Mouse (Mus musculus): ENCODE results near the gene Faap100. TPM values are rescaled to one million over a fixed set of nuclear protein-coding genes. Genes with fewer than 3 reads are reported as not detected.
A peak's percentile ranks its signal among the peaks of the same experiment; 100 is the strongest.

Faap100 gene
- polyA plus RNA-seq, 1 experiment: 1.2 TPM

GRCm38 (mm10) chr11:120405867-120406266 lies 27.3 kb upstream of the Faap100 start:
- H3K36me3 ChIP-seq (ENCODE audit: control insufficient read depth): peaks cover 100% of the 10 kb centered on the region
- TF ChIP-seq GATA1 (IDR thresholded peaks at IDR 0.05; ENCODE audit: low read length) (no peak), TAL1 (IDR thresholded peaks at IDR 0.05; ENCODE audit: low read length) (peak; percentile 54)
- no peak overlapping the region for H3K4me3 ChIP-seq (replicated peaks)
- no peaks in the 10 kb centered on the region for H3K9me3 ChIP-seq (ENCODE audit: control insufficient read depth, low read length)
- no peaks in the 10 kb centered on the region for H3K27me3 ChIP-seq (ENCODE audit: control insufficient read depth)
- peaks cover 35% of the 10 kb centered on the region for H3K4me1 ChIP-seq (ENCODE audit: control insufficient read depth)

- no peaks in the 10 kb centered on the region for H3K27me3 ChIP-seq (ENCODE audit: control insufficient read depth)
- peaks cover 100% of the 10 kb centered on the region for H3K36me3 ChIP-seq (ENCODE audit: control insufficient read depth)
- TF ChIP-seq GATA1 (IDR thresholded peaks at IDR 0.05; ENCODE audit: low read length) (no peak), TAL1 (IDR thresholded peaks at IDR 0.05; ENCODE audit: low read length) (no peak)
- no peak overlapping the region for H3K4me3 ChIP-seq (replicated peaks)
- peaks cover 45% of the 10 kb centered on the region for H3K4me1 ChIP-seq (ENCODE audit: control insufficient read depth)
- H3K9me3 ChIP-seq (ENCODE audit: control insufficient read depth, low read length): no peaks in the 10 kb centered on the region
Measured at GRCm38 (mm10) chr11:120404814-120405213, 26.2 kb upstream of the Faap100 start.

DNA sequence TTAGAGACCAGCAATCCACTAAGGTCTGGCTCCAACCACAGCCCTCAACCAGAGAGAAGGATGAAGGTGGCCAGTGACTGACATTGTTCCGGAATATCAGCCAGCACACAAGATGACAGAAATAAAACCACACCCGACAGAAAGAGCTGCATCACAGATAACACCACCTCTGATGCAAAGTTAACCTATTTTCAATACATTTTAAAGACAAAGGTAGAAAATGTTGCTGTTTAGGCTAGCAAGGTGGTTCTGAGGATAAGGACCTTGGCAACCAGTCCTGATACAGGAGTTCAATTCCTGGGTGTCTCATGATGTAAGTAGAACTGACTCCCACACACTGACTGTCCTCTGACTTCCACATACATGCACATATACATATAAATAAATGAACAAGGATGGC lies 20.8 kb upstream of the Faap100 start:
- TF ChIP-seq GATA1 (IDR thresholded peaks at IDR 0.05; ENCODE audit: low read length) (no peak), TAL1 (IDR thresholded peaks at IDR 0.05; ENCODE audit: low read length) (no peak)
- Histone ChIP-seq H3K27me3 (ENCODE audit: control insufficient read depth) (no peaks in the 10 kb centered on the region), H3K4me1 (ENCODE audit: control insufficient read depth) (peaks cover 28% of the 10 kb centered on the region), H3K4me3 (replicated peaks) (no peak overlapping the region), H3K9me3 (ENCODE audit: control insufficient read depth, low read length) (no peaks in the 10 kb centered on the region), H3K36me3 (ENCODE audit: control insufficient read depth) (peaks cover 98% of the 10 kb centered on the region)

DNA sequence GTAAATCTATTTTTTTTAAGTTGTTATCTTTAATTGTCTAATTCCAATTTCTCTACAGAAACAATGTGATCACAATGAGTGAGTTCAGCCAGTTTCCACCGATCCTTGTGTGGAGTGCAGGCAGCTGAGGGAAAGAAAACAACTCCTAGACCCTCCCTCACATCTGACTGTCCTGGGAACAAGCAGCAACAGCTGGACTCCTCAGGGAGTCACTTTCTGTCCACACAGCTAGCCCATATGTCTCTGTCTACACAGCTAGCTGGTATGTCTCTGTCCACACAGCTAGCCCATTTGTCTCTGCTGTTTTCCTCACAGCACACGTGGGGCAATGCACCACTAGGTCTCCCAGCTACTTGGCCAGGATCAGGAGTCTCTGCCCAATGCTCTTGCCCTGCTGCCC lies 19.0 kb upstream of the Faap100 start:
- peaks cover 98% of the 10 kb centered on the region for H3K36me3 ChIP-seq (ENCODE audit: control insufficient read depth)
- TF ChIP-seq GATA1 (IDR thresholded peaks at IDR 0.05; ENCODE audit: low read length): no peak
- TF ChIP-seq TAL1 (IDR thresholded peaks at IDR 0.05; ENCODE audit: low read length): no peak
- H3K4me3 ChIP-seq (replicated peaks): no peak overlapping the region
- H3K4me1 ChIP-seq (ENCODE audit: control insufficient read depth): peaks cover 28% of the 10 kb centered on the region
- no peaks in the 10 kb centered on the region for H3K9me3 ChIP-seq (ENCODE audit: control insufficient read depth, low read length)
- H3K27me3 ChIP-seq (ENCODE audit: control insufficient read depth): no peaks in the 10 kb centered on the region

DNA sequence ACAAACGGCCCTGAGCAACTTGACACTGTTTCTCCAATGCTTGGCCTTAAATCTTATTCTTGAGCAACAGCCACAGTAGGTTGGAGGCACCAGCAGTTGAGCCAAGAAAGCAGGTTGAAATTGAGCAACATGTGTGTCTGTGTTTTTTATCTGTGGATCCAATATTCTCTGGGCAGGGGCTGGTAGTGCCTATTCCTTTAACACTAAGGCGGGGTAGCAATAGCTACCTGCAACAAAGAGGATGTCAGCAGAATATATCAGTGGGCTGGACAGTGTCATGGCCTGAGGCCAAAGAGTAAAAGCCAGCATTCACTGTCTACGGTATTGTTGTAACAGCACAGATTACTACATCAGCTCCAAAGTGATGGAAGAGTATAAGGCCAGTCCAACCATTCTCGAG lies 17.1 kb upstream of the Faap100 start:
- no peaks in the 10 kb centered on the region for H3K27me3 ChIP-seq (ENCODE audit: control insufficient read depth)
- H3K4me1 ChIP-seq (ENCODE audit: control insufficient read depth): peaks cover 24% of the 10 kb centered on the region
- H3K4me3 ChIP-seq (replicated peaks): no peak overlapping the region
- no peaks in the 10 kb centered on the region for H3K9me3 ChIP-seq (ENCODE audit: control insufficient read depth, low read length)
- TF ChIP-seq TAL1 (IDR thresholded peaks at IDR 0.05; ENCODE audit: low read length): no peak
- no peak for TF ChIP-seq GATA1 (IDR thresholded peaks at IDR 0.05; ENCODE audit: low read length)
- peaks cover 92% of the 10 kb centered on the region for H3K36me3 ChIP-seq (ENCODE audit: control insufficient read depth)

GRCm38 (mm10) chr11:120388580-120388979 lies 10.0 kb upstream of the Faap100 start:
- Histone ChIP-seq H3K27me3 (ENCODE audit: control insufficient read depth) (no peaks in the 10 kb centered on the region), H3K36me3 (ENCODE audit: control insufficient read depth) (peaks cover 86% of the 10 kb centered on the region), H3K4me3 (replicated peaks) (no peak overlapping the region), H3K4me1 (ENCODE audit: control insufficient read depth) (peaks cover 5% of the 10 kb centered on the region), H3K9me3 (ENCODE audit: control insufficient read depth, low read length) (no peaks in the 10 kb centered on the region)
- no peak for TF ChIP-seq TAL1 (IDR thresholded peaks at IDR 0.05; ENCODE audit: low read length)
- no peak for TF ChIP-seq GATA1 (IDR thresholded peaks at IDR 0.05; ENCODE audit: low read length)

DNA sequence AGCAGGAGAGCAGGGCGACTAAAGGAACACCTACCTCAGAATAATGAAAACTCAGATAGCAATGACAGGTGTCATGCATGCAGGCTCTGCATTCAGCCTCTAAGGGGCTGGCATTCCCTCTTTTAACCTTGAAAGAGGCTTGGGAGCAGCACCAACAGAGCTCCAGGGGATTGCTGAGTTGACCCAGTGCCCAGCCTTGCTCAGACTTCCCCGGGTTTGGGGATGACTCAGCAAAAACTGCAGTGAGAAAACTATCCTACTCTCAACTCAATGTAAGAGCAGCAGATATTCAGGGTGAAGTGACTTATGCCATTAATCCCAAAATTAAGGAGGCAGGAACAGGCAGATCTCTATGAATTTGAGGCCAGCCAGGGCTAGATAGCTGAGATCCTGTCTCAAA lies 8.6 kb upstream of the Faap100 start:
- no peaks in the 10 kb centered on the region for H3K27me3 ChIP-seq (ENCODE audit: control insufficient read depth)
- TF ChIP-seq TAL1 (IDR thresholded peaks at IDR 0.05; ENCODE audit: low read length): no peak
- TF ChIP-seq GATA1 (IDR thresholded peaks at IDR 0.05; ENCODE audit: low read length): no peak
- no peaks in the 10 kb centered on the region for H3K9me3 ChIP-seq (ENCODE audit: control insufficient read depth, low read length)
- peaks cover 86% of the 10 kb centered on the region for H3K36me3 ChIP-seq (ENCODE audit: control insufficient read depth)
- H3K4me1 ChIP-seq (ENCODE audit: control insufficient read depth): peaks cover 9% of the 10 kb centered on the region
- H3K4me3 ChIP-seq (replicated peaks): no peak overlapping the region

DNA sequence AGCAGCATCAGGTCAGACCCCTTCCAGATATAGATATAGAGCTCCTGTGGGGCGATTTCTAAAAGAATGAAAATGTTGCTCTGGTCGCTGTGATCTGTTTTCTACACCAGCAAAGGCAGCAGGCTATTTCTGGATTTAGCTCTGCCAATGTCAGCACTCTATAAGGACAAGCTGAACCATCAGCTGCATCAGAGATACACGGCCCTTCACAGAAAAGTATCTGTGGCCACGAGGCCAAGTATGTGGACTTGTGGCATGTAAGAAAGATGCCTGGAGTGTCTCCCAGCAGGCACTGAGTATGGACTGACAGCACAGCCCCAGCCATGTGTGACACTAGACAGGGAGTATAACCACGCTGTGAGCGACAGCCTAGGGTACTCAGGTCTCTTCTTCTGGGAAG lies 8.1 kb upstream of the Faap100 start:
- no peaks in the 10 kb centered on the region for H3K9me3 ChIP-seq (ENCODE audit: control insufficient read depth, low read length)
- no peaks in the 10 kb centered on the region for H3K27me3 ChIP-seq (ENCODE audit: control insufficient read depth)
- TF ChIP-seq GATA1 (IDR thresholded peaks at IDR 0.05; ENCODE audit: low read length): no peak
- no peak for TF ChIP-seq TAL1 (IDR thresholded peaks at IDR 0.05; ENCODE audit: low read length)
- H3K4me1 ChIP-seq (ENCODE audit: control insufficient read depth): peaks cover 9% of the 10 kb centered on the region
- H3K4me3 ChIP-seq (replicated peaks): no peak overlapping the region
- H3K36me3 ChIP-seq (ENCODE audit: control insufficient read depth): peaks cover 86% of the 10 kb centered on the region

DNA sequence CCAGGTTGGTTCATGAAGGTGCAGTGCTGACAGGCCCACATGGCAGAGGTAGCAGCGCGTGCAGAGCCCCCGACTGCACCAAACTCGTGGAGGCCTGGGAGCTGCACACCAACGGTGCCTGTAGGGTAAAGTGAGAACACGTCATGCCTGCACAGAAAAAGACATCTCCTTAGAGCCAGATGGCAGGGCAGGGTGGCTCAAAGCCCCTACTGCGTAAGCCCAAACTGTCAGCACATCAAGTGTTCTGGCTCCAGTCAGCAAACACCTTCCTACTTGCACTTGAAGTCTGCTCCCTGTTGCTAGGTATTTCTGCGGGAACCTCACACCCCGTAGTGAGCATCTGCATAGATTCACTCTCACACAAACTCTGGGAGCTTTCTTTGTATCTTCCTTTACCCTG lies 3.9 kb upstream of the Faap100 start:
- Histone ChIP-seq H3K4me1 (ENCODE audit: control insufficient read depth) (peaks cover 26% of the 10 kb centered on the region), H3K27me3 (ENCODE audit: control insufficient read depth) (no peaks in the 10 kb centered on the region), H3K36me3 (ENCODE audit: control insufficient read depth) (peaks cover 83% of the 10 kb centered on the region), H3K4me3 (replicated peaks) (no peak overlapping the region), H3K9me3 (ENCODE audit: control insufficient read depth, low read length) (no peaks in the 10 kb centered on the region)
- no peak for TF ChIP-seq GATA1 (IDR thresholded peaks at IDR 0.05; ENCODE audit: low read length)
- no peak for TF ChIP-seq TAL1 (IDR thresholded peaks at IDR 0.05; ENCODE audit: low read length)

DNA sequence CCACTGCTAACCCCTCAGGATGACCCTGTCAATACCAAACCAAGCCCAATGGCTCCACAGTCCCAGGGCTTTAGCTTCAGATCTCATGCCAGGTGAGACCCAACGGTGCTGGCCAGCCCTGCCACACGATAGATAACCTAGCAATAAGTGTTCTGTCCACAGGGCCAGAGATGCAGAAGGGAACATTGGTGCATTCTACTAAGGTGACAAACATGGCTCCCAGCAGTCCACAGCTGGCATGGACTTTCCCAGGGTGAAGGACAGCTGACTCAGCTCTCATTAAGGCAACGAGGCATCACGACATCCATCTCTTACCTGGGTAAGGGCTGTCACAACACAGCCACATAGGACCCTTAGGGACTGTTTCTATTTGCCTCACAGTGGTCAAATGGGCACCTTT lies 2.6 kb upstream of the Faap100 start:
- no peak overlapping the region for H3K4me3 ChIP-seq (replicated peaks)
- no peaks in the 10 kb centered on the region for H3K9me3 ChIP-seq (ENCODE audit: control insufficient read depth, low read length)
- H3K4me1 ChIP-seq (ENCODE audit: control insufficient read depth): peaks cover 31% of the 10 kb centered on the region
- peaks cover 83% of the 10 kb centered on the region for H3K36me3 ChIP-seq (ENCODE audit: control insufficient read depth)
- TF ChIP-seq TAL1 (IDR thresholded peaks at IDR 0.05; ENCODE audit: low read length) (no peak), GATA1 (IDR thresholded peaks at IDR 0.05; ENCODE audit: low read length) (no peak)
- H3K27me3 ChIP-seq (ENCODE audit: control insufficient read depth): no peaks in the 10 kb centered on the region

Data from erythroblast, embryonic 14.5 days (primary cell).